Mouse (Mus musculus) limb, embryonic 15.5 days (tissue): ENCODE measurements around the gene Crocc2. TPM values are rescaled to one million over a fixed set of nuclear protein-coding genes. Genes with fewer than 3 reads are reported as not detected.

Experiments
- microRNA-seq: library from miRNA; unstranded; fragments of <30 nt; microRNA quantifications from one replicate; pipeline ENCODE4, GENCODE M21; 2016
- polyA plus RNA-seq: library from polyadenylated mRNA; unstranded; fragments of >200 nt; fragmentation: Nextera tagmentation; extraction: Ambion mirVana; gene quantifications from 2 replicates; pipeline ENCODE4 v1.2.1, GENCODE M21; 2015

The Crocc2 gene
- polyA plus RNA-seq, 1 experiment from 2014 or later = 0.23 TPM

Small RNA genes lying within 50 kb of the gene (microRNA-seq; reads per million reads assigned to microRNA genes)
- not detected for gene Mir6901

Other genes starting within 250 kb of the Crocc2 start
- gene Capn10, start 234.3 kb upstream of the Crocc2 start, polyA plus RNA-seq = 29.1 and 29.9 TPM in 2 replicates
- 1.8 and 2.5 TPM in 2 replicates for gene Gpr35, start 217.9 kb upstream of the Crocc2 start, polyA plus RNA-seq
- gene Aqp12, start 162.4 kb upstream of the Crocc2 start, polyA plus RNA-seq = not detected in 2 replicates
- 18.7 and 19.1 TPM in 2 replicates for gene Kif1a, start 66.8 kb upstream of the Crocc2 start, polyA plus RNA-seq
- not detected in 2 replicates for gene Agxt, start 33.5 kb upstream of the Crocc2 start, polyA plus RNA-seq
- gene 2310007B03Rik, start 7.8 kb upstream of the Crocc2 start, polyA plus RNA-seq = 27.6 and 28.8 TPM in 2 replicates
- gene Sned1, start 67.1 kb downstream of the Crocc2 start, polyA plus RNA-seq = 15.2 and 16.0 TPM in 2 replicates
- gene Mterf4, start 137.2 kb downstream of the Crocc2 start, polyA plus RNA-seq = 28.1 and 28.9 TPM in 2 replicates
- 48.0 and 55.7 TPM in 2 replicates for gene Ppp1r7, start 174.1 kb downstream of the Crocc2 start, polyA plus RNA-seq
- 12.3 and 13.1 TPM in 2 replicates for gene Pask, start 174.8 kb downstream of the Crocc2 start, polyA plus RNA-seq
- gene Ano7, start 205.2 kb downstream of the Crocc2 start, polyA plus RNA-seq = 2.8 and 4.1 TPM in 2 replicates